14 mouse cellular contexts compared by ENCODE assay signal in genomic region chr10:71291179-71291661, GRCm38 (mm10). TPM values are rescaled to one million over a fixed set of nuclear protein-coding genes. Genes with fewer than 3 reads are reported as not detected.
DNase-seq lines count a peak whose midpoint lies in the region; ATAC-seq and TF ChIP-seq lines count a peak whose summit lies in the region.
"Had no signal": no experiment of that assay in that cellular context is flagged by ENCODE, and none has a peak within 500 bp of the region (broad histone marks: within the 10 kb centered on the region; RNA-seq: fewer than 3 reads in every experiment).

No protein-coding gene starts in this region.

- no peak for TF ChIP-seq POLR2A in liver, adult 2 months (IDR thresholded peaks at IDR 0.05; ENCODE audit: extremely low read depth, insufficient read depth, low read length)

- no peaks in the 10 kb centered on the region for H3K79me2 ChIP-seq in liver, adult 2 months (ENCODE audit: control insufficient read depth, insufficient read depth, low read length)

- no peak for ATAC-seq in kidney, embryonic 14.5 days (ENCODE audit: low FRiP score, low TSS enrichment)
- ATAC-seq in forebrain, embryonic 12.5 days (ENCODE audit: low FRiP score), result no peak
- ATAC-seq: Patski had no signal

- no peak for TF ChIP-seq CTCF in liver, adult 2 months (IDR thresholded peaks at IDR 0.05; ENCODE audit: low read depth, low read length)

- peaks cover 1% of the 10 kb centered on the region; the same call in 1 of the 2 replicates for H3K27me3 ChIP-seq in kidney, embryonic 14.5 days (ENCODE audit: control insufficient read depth, insufficient read depth, low read length)
- H3K27me3 ChIP-seq in liver, adult 2 months (ENCODE audit: control insufficient read depth, insufficient read depth, low read length), result no peaks in the 10 kb centered on the region
- H3K27me3 ChIP-seq in splenic B cell, adult 2 months (ENCODE audit: control insufficient read depth, insufficient read depth, low read length, poor library complexity, severe bottlenecking), result no peaks in the 10 kb centered on the region
- peaks cover under 1% of the 10 kb centered on the region; the same call in 1 of the 2 replicates for H3K27me3 ChIP-seq in forebrain, embryonic 12.5 days

- 8% methylated on average over 3 of the region's 3 CpGs for WGBS in kidney, embryonic 14.5 days
- WGBS in liver, adult 2 months, result 28% methylated on average over 3 of the region's 3 CpGs
- WGBS in forebrain, embryonic 12.5 days, result 20% methylated on average over 3 of the region's 3 CpGs

- H3K4me3 ChIP-seq in kidney, embryonic 14.5 days (ENCODE audit: low read length), result no peak overlapping the region
- H3K4me3 ChIP-seq in liver, adult 2 months (ENCODE audit: insufficient read depth, low read depth, low read length), result no peak overlapping the region
- H3K4me3 ChIP-seq in forebrain, embryonic 12.5 days (replicated peaks), result no peak overlapping the region
- H3K4me3 ChIP-seq: forebrain, embryonic 13.5 days; layer of hippocampus, adult 2 months had no signal

- no peak overlapping the region for H3K9ac ChIP-seq in kidney, embryonic 14.5 days (ENCODE audit: low read depth, low read length)
- H3K9ac ChIP-seq in liver, adult 2 months (ENCODE audit: low read depth, low read length), result no peak overlapping the region
- H3K9ac ChIP-seq in forebrain, embryonic 12.5 days, result no peak overlapping the region
- H3K9ac ChIP-seq: forebrain, embryonic 13.5 days had no signal

- no peak overlapping the region for H3K4me2 ChIP-seq in kidney, embryonic 14.5 days (replicated peaks; ENCODE audit: low read depth, low read length)
- H3K4me2 ChIP-seq in forebrain, embryonic 12.5 days, result no peak overlapping the region

- no peaks in the 10 kb centered on the region for H3K9me3 ChIP-seq in kidney, embryonic 14.5 days (ENCODE audit: control insufficient read depth, low read length)
- no peaks in the 10 kb centered on the region for H3K9me3 ChIP-seq in forebrain, embryonic 12.5 days
- H3K9me3 ChIP-seq: forebrain, embryonic 13.5 days; megakaryocyte, embryonic 14.5 days had no signal

- no peak overlapping the region for H3K27ac ChIP-seq in kidney, embryonic 14.5 days (ENCODE audit: low read depth, low read length)
- no peak overlapping the region for H3K27ac ChIP-seq in liver, adult 2 months (replicated peaks; ENCODE audit: insufficient read depth, low read depth, low read length)
- H3K27ac ChIP-seq in forebrain, embryonic 12.5 days, result no peak overlapping the region
- H3K27ac ChIP-seq: forebrain, embryonic 13.5 days; layer of hippocampus, adult 2 months had no signal

- peak; percentile 62 for DNase-seq in kidney, adult 11 months
- peak; percentile 29 for DNase-seq in kidney, adult 18-20 months
- DNase-seq in liver, adult 2 months (ENCODE audit: extremely low read depth, low read depth, low spot score), result peak; percentile 24
- DNase-seq in splenic B cell, adult 2 months (ENCODE audit: low read depth, low spot score), result peak; percentile 21
- no peak for DNase-seq in lung, postnatal 10 days
- DNase-seq in heart, adult 8-10 months (ENCODE audit: low spot score), result no peak
- DNase-seq: adrenal gland, postnatal 14 days; cerebellum, adult 11 months had no signal

- no peaks in the 10 kb centered on the region for H3K36me3 ChIP-seq in kidney, embryonic 14.5 days (ENCODE audit: control insufficient read depth, insufficient read depth, low read length)
- H3K36me3 ChIP-seq in liver, adult 2 months (ENCODE audit: control insufficient read depth, insufficient read depth, low read length), result no peaks in the 10 kb centered on the region
- H3K36me3 ChIP-seq in splenic B cell, adult 2 months (ENCODE audit: control insufficient read depth, insufficient read depth, low read length, poor library complexity, severe bottlenecking), result no peaks in the 10 kb centered on the region
- no peaks in the 10 kb centered on the region for H3K36me3 ChIP-seq in forebrain, embryonic 12.5 days (replicated peaks)

- peaks cover 3% of the 10 kb centered on the region; the same call in 1 of the 2 replicates for H3K4me1 ChIP-seq in kidney, embryonic 14.5 days (ENCODE audit: control insufficient read depth, insufficient read depth, low read length)
- H3K4me1 ChIP-seq in liver, adult 2 months (ENCODE audit: control insufficient read depth, insufficient read depth, low read length), result peaks cover 3% of the 10 kb centered on the region; the same call in 1 of the 2 replicates
- H3K4me1 ChIP-seq in forebrain, embryonic 12.5 days, result peaks cover 8% of the 10 kb centered on the region

RNA-seq across cellular contexts. Expression of gene Ube2d1, which starts 6.2 kb away (rescaled TPM):
- polyA plus RNA-seq in kidney, embryonic 14.5 days (2014; fragmentation: Nextera tagmentation; extraction: Ambion mirVana), result 81.7 and 83.1 TPM in 2 replicates
- 5.3 and 6.2 TPM in 2 replicates for total RNA-seq in liver, adult 2 months (2014; rRNA removed)
- polyA plus RNA-seq in liver, adult 2 months (2012; rRNA removed), result 8.0 and 9.5 TPM in 2 replicates
- polyA plus RNA-seq in forebrain, embryonic 12.5 days (2016; fragmentation: Nextera tagmentation; extraction: Ambion mirVana), result 136 and 153 TPM in 2 replicates
- 10 to 100 TPM; 44.7 to 54.1 (median 47.0) TPM for total RNA-seq in heart, adult 8-10 months (2022)

RNA-seq across cellular contexts. Expression of gene Tfam, which starts 53.1 kb away (rescaled TPM):
- polyA plus RNA-seq in kidney, embryonic 14.5 days (2014; fragmentation: Nextera tagmentation; extraction: Ambion mirVana), result 87.7 and 103 TPM in 2 replicates
- total RNA-seq in liver, adult 2 months (2014; rRNA removed), result 18.5 and 19.6 TPM in 2 replicates
- polyA plus RNA-seq in liver, adult 2 months (2012; rRNA removed), result 10.4 and 11.6 TPM in 2 replicates
- 81.1 and 87.0 TPM in 2 replicates for polyA plus RNA-seq in forebrain, embryonic 12.5 days (2016; fragmentation: Nextera tagmentation; extraction: Ambion mirVana)
- total RNA-seq in heart, adult 8-10 months (2022), result 10 to 100 TPM; 48.6 to 80.2 (median 59.5) TPM

RNA-seq across cellular contexts. Expression of gene Cisd1, which starts 53.5 kb away (rescaled TPM):
- 111 and 130 TPM in 2 replicates for polyA plus RNA-seq in kidney, embryonic 14.5 days (2014; fragmentation: Nextera tagmentation; extraction: Ambion mirVana)
- 159 and 205 TPM in 2 replicates for total RNA-seq in liver, adult 2 months (2014; rRNA removed)
- 209 and 211 TPM in 2 replicates for polyA plus RNA-seq in liver, adult 2 months (2012; rRNA removed)
- polyA plus RNA-seq in forebrain, embryonic 12.5 days (2016; fragmentation: Nextera tagmentation; extraction: Ambion mirVana), result 160 and 169 TPM in 2 replicates
- total RNA-seq in heart, adult 8-10 months (2022), result 100 to 1,000 TPM; 324 to 355 (median 343) TPM

RNA-seq across cellular contexts. Expression of gene Ipmk, which starts 56.3 kb away (rescaled TPM):
- 10.5 and 22.0 TPM in 2 replicates for polyA plus RNA-seq in kidney, embryonic 14.5 days (2014; fragmentation: Nextera tagmentation; extraction: Ambion mirVana)
- total RNA-seq in liver, adult 2 months (2014; rRNA removed), result 46.2 and 54.8 TPM in 2 replicates
- 11.6 and 13.7 TPM in 2 replicates for polyA plus RNA-seq in liver, adult 2 months (2012; rRNA removed)
- 24.8 and 25.9 TPM in 2 replicates for polyA plus RNA-seq in forebrain, embryonic 12.5 days (2016; fragmentation: Nextera tagmentation; extraction: Ambion mirVana)
- total RNA-seq in heart, adult 8-10 months (2022), result 10 to 100 TPM; 15.1 to 20.6 (median 17.4) TPM

Comparison
In these comparisons a context has a peak if more than half of its experiments do, and no peak if none do; other contexts are left out.
1. DNase-seq: peak in kidney, adult 11 months (single experiment), kidney, adult 18-20 months (single experiment), liver, adult 2 months (single experiment) and splenic B cell, adult 2 months (single experiment); none in lung, postnatal 10 days (single experiment) and heart, adult 8-10 months (single experiment).